Mouse (Mus musculus) embryonic facial prominence, embryonic 10.5 days (tissue): ENCODE data around the gene Tec. TPM values are rescaled to one million over a fixed set of nuclear protein-coding genes. Genes with fewer than 3 reads are reported as not detected.

ENCODE experiments used
- DNase-seq: peaks from one replicate; pipeline ENCODE4 v3.0.0-alpha.2; 2017; ENCODE audit warnings: low spot score
- H3K27ac ChIP-seq: fragments of 300-500 bp; sonication (generic); replicated peaks from 2 replicates; pipeline ENCODE4 v1.5.1; 2016; ENCODE audit warnings: mild to moderate bottlenecking
- H3K27me3 ChIP-seq: fragments of 300-500 bp; sonication (generic); replicated peaks from 2 replicates; pipeline ENCODE4 v1.6.1; 2016; ENCODE audit warnings: low read depth, mild to moderate bottlenecking; ENCODE audit not compliant: poor library complexity, severe bottlenecking
- H3K36me3 ChIP-seq: fragments of 300-500 bp; sonication (generic); replicated peaks from 2 replicates; pipeline ENCODE4 v1.6.1; 2016; ENCODE audit warnings: mild to moderate bottlenecking, moderate library complexity
- H3K4me1 ChIP-seq: fragments of 300-500 bp; sonication (generic); 2 replicates; pipeline ENCODE4 v1.6.1; 2016
- H3K4me3 ChIP-seq: fragments of 300-500 bp; sonication (generic); 2 replicates; pipeline ENCODE4 v1.5.1; 2016; ENCODE audit warnings: mild to moderate bottlenecking, moderate library complexity
- H3K9me3 ChIP-seq: fragments of 300-500 bp; sonication (generic); 2 replicates; pipeline ENCODE4 v1.6.1; 2016; ENCODE audit warnings: mild to moderate bottlenecking
- WGBS: fragments of 180-500 bp; shearing (Covaris S2); methylation state at CpG from one replicate; pipeline ENCODE4 v1.1.7; 2016; 5-methylcytosine and 5-hydroxymethylcytosine counted together
- polyA plus RNA-seq: library from polyadenylated mRNA; unstranded; fragments of >200 nt; fragmentation: Nextera tagmentation; extraction: Ambion mirVana; gene quantifications from 2 replicates; pipeline ENCODE4 v1.2.1, GENCODE M21; 2016

Tec gene
- polyA plus RNA-seq, 1 experiment from 2014 or later, result 1.8 TPM

DNA sequence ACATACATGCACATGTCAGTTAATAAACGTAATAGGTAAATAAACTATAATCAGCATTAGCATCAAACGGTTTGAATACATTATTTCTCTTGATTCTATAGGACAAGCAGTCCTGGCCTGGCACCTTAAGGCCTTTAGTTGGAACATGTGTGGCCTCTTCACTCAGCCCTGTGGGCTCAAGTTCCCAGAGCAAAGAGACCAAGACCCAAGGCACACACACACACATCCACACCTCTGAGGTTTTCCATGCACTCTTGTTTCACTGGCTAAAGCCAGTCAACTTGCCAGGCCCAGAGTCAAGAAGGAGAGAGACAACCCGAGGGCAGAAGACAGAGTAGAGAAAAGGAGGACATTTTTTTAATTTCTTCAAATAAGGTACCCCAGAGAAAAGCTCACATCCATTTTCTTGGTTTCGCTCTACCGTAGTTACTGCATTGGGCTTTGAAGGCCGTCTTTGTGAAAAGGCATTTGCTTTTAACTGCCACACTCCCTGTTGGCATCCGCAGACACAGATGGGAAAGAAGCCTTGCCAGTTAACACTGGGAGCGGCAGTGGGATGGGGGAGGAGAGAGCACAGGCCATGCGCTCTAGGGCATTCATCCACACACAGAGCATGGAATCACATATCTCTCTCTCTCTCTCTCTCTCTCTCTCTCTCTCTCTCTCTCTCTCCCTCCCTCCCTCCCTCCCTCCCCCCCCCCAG is 22.2 kb downstream of the Tec start:
- Histone ChIP-seq H3K36me3 (no peaks in the 10 kb centered on the region), H3K9me3 (no peaks in the 10 kb centered on the region), H3K4me1 (peaks cover 18% of the 10 kb centered on the region), H3K4me3 (no peak overlapping the region), H3K27me3 (no peaks in the 10 kb centered on the region), H3K27ac (no peak overlapping the region)
- no peak for DNase-seq
- WGBS, result 73% methylated on average over 9 of the region's 9 CpGs

- no peak overlapping the region for H3K27ac ChIP-seq
- no peak overlapping the region for H3K4me3 ChIP-seq
- H3K9me3 ChIP-seq, result no peaks in the 10 kb centered on the region
- WGBS, result 85% methylated on average over 7 of the region's 7 CpGs
- H3K36me3 ChIP-seq, result no peaks in the 10 kb centered on the region
- no peak for DNase-seq
- peaks cover 18% of the 10 kb centered on the region for H3K4me1 ChIP-seq
- H3K27me3 ChIP-seq, result no peaks in the 10 kb centered on the region
These were observed 23.3 kb downstream of the Tec start for GRCm38 (mm10) chr5:72844776-72845495.

DNA sequence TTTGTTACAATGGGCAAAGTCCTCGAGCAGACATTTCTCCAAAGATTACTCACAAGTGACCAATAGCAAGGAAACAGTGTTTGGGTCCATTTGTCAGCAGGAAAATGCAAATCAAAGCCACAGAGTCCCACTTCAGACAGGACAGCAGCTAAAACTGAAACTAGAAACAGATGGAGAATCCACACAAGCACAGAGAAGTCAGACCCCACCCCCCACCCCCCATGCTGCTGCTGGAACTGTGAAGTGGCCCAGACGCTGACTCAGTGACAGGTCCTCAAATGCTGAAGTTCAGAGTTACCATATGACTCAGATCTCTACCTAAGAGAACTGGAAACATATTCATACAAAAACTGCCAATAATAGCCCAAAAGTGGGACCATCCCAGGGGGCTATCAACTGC is 24.0 kb downstream of the Tec start:
- H3K27ac ChIP-seq, result 0 out of 2 replicates have a peak overlapping the region, but pooled peaks have one; percentile 3
- H3K9me3 ChIP-seq, result no peaks in the 10 kb centered on the region
- no peaks in the 10 kb centered on the region for H3K27me3 ChIP-seq
- peak; percentile 45 for DNase-seq
- H3K36me3 ChIP-seq, result no peaks in the 10 kb centered on the region
- H3K4me1 ChIP-seq, result peaks cover 18% of the 10 kb centered on the region
- H3K4me3 ChIP-seq, result no peak overlapping the region
- WGBS, result 28% methylated on average over 2 of the region's 2 CpGs

DNA sequence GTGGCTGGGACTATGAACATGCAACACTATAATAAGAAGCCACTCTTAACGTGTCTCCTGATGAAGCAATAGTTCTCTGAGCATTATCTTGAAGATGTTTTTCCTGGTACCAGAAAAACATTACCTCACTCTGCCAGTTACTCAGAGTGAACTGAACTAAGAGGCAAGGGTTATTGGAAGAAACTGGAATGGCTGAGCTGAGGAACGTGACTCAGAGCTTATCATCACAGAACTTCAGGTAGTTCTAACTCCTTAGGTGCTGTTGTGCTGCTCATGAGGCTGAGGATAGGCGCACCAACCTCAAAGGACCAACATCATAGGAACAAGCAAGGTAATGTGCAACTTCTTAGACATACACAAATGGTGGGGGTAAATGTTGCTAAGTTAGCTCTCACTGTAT is 28.6 kb downstream of the Tec start:
- Histone ChIP-seq H3K4me1 (peaks cover 12% of the 10 kb centered on the region), H3K36me3 (no peaks in the 10 kb centered on the region), H3K27ac (no peak overlapping the region), H3K9me3 (no peaks in the 10 kb centered on the region), H3K27me3 (no peaks in the 10 kb centered on the region), H3K4me3 (no peak overlapping the region)
- no peak for DNase-seq
- 87% methylated on average over 3 of the region's 3 CpGs for WGBS

- peaks cover 5% of the 10 kb centered on the region for H3K4me1 ChIP-seq
- no peaks in the 10 kb centered on the region for H3K9me3 ChIP-seq
- H3K4me3 ChIP-seq, result no peak overlapping the region
- H3K36me3 ChIP-seq, result no peaks in the 10 kb centered on the region
- no peak for DNase-seq
- no peak overlapping the region for H3K27ac ChIP-seq
- no peaks in the 10 kb centered on the region for H3K27me3 ChIP-seq
- 82% methylated on average over 2 of the region's 2 CpGs for WGBS
These were observed 29.3 kb downstream of the Tec start for GRCm38 (mm10) chr5:72838976-72839375.

DNA sequence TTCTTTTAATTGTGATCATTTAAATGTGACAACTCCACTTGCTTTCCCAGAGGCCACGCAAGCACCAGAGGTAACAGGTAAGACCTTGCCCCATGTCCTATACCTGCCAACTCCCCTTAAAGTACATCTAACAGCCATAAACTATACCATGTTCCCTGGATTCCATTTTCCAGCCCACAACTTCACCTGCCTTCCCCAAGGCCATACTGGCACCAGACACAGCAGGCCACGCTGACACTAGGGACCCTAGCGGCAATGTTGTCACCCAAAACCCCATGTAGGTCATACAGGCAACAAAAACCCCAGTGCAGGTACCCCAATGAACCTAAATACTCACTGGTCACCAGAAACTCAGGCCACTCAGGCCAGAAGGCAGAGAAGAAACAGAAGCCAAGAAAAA is 32.6 kb downstream of the Tec start:
- H3K9me3 ChIP-seq, result no peaks in the 10 kb centered on the region
- H3K4me3 ChIP-seq, result no peak overlapping the region
- no peak overlapping the region for H3K27ac ChIP-seq
- no peaks in the 10 kb centered on the region for H3K36me3 ChIP-seq
- H3K27me3 ChIP-seq, result no peaks in the 10 kb centered on the region
- DNase-seq, result no peak
- H3K4me1 ChIP-seq, result 0 out of 2 replicates have a peak, but pooled peaks cover 4% of the 10 kb centered on the region
- WGBS, result 90% methylated on average over 3 of the region's 3 CpGs

- DNase-seq, result no peak
- Histone ChIP-seq H3K27ac (no peak overlapping the region), H3K4me1 (peaks cover 4% of the 10 kb centered on the region; the same call in 1 of the 2 replicates), H3K27me3 (no peaks in the 10 kb centered on the region), H3K36me3 (no peaks in the 10 kb centered on the region), H3K9me3 (no peaks in the 10 kb centered on the region), H3K4me3 (no peak overlapping the region)
- 84% methylated on average over 15 of the region's 15 CpGs for WGBS
These were observed 35.1 kb downstream of the Tec start for GRCm38 (mm10) chr5:72832904-72833765.

- Histone ChIP-seq H3K27ac (no peak overlapping the region), H3K36me3 (no peaks in the 10 kb centered on the region), H3K27me3 (no peaks in the 10 kb centered on the region), H3K4me3 (no peak overlapping the region), H3K9me3 (no peaks in the 10 kb centered on the region), H3K4me1 (peaks cover 8% of the 10 kb centered on the region; the same call in 1 of the 2 replicates)
- DNase-seq, result no peak
- WGBS, result 91% methylated on average over 7 of the region's 7 CpGs
These were observed 36.1 kb downstream of the Tec start for GRCm38 (mm10) chr5:72832191-72832590.

GRCm38 (mm10) chr5:72830988-72831610 is 37.2 kb downstream of the Tec start:
- Histone ChIP-seq H3K27ac (no peak overlapping the region), H3K36me3 (no peaks in the 10 kb centered on the region), H3K27me3 (no peaks in the 10 kb centered on the region), H3K9me3 (no peaks in the 10 kb centered on the region), H3K4me3 (no peak overlapping the region), H3K4me1 (peaks cover 8% of the 10 kb centered on the region; the same call in 1 of the 2 replicates)
- WGBS, result 92% methylated on average over 5 of the region's 5 CpGs
- no peak for DNase-seq

GRCm38 (mm10) chr5:72829506-72830067 is 38.7 kb downstream of the Tec start:
- Histone ChIP-seq H3K27me3 (no peaks in the 10 kb centered on the region), H3K27ac (no peak overlapping the region), H3K4me1 (peaks cover 8% of the 10 kb centered on the region; the same call in 1 of the 2 replicates), H3K36me3 (no peaks in the 10 kb centered on the region), H3K9me3 (no peaks in the 10 kb centered on the region), H3K4me3 (no peak overlapping the region)
- DNase-seq, result no peak
- WGBS, result 82% methylated on average over 7 of the region's 7 CpGs

DNA sequence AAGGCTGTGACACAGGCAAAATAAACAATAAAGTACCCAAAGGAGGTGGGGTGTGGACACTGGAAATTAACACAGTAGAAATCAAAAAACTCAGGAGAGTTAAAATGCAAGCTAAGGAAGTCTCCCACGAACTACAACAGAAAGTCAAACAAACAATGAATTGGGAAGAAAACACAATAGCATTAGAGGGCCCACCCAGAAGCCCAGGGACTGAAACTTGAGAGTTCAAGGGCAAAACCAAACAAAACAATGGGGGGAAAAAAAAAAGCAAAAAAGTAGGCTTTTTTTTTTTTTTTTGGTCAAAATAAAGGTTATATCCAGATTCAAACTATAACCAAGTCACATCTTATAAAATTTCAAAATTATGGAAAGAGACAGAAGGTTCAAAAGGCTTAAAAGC is 39.9 kb downstream of the Tec start:
- no peak overlapping the region for H3K4me3 ChIP-seq
- H3K27ac ChIP-seq, result no peak overlapping the region
- no peaks in the 10 kb centered on the region for H3K9me3 ChIP-seq
- H3K36me3 ChIP-seq, result no peaks in the 10 kb centered on the region
- WGBS, result 41% methylated on average over 1 of the region's 1 CpGs
- DNase-seq, result no peak
- H3K4me1 ChIP-seq, result peaks cover 5% of the 10 kb centered on the region; the same call in 1 of the 2 replicates
- no peaks in the 10 kb centered on the region for H3K27me3 ChIP-seq

DNA sequence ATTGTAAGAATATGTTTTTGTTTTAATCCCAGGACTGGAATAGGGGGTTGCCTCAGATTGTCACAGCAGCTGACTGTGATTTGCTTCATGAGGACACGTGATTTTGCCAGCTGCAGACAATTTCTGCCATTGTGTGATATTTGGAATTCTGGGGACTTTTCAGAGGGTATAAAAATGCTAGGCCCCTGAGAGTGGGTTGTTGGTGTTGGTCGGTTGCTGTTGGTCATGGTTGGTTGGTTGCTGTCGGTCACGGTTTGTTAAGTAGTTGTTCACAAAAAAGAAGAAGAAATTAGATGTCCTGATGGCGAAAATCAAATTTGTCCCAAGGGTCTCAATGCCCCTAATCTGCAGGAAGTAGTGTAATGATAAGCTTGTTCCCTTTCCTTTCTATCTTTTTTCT is 40.8 kb downstream of the Tec start:
- DNase-seq, result no peak
- no peak overlapping the region for H3K27ac ChIP-seq
- H3K4me3 ChIP-seq, result no peak overlapping the region
- H3K9me3 ChIP-seq, result no peaks in the 10 kb centered on the region
- H3K36me3 ChIP-seq, result no peaks in the 10 kb centered on the region
- no peaks in the 10 kb centered on the region for H3K27me3 ChIP-seq
- WGBS, result 58% methylated on average over 5 of the region's 5 CpGs
- peaks cover 4% of the 10 kb centered on the region; the same call in 1 of the 2 replicates for H3K4me1 ChIP-seq
